Mouse (Mus musculus): ENCODE results near the gene Tbc1d7. TPM values are rescaled to one million over a fixed set of nuclear protein-coding genes. Genes with fewer than 3 reads are reported as not detected.

The Tbc1d7 gene
- 73.0 and 73.7 TPM in 2 replicates for polyA plus RNA-seq (2016; fragmentation: Nextera tagmentation; extraction: Ambion mirVana)

- WGBS = under 1% methylated on average over 48 of the region's 48 CpGs
Observed at GRCm38 (mm10) chr13:43171020-43171710, at the start of gene Tbc1d7. Tbc1d7 (minus strand) TSS chr13:43171501.

DNA sequence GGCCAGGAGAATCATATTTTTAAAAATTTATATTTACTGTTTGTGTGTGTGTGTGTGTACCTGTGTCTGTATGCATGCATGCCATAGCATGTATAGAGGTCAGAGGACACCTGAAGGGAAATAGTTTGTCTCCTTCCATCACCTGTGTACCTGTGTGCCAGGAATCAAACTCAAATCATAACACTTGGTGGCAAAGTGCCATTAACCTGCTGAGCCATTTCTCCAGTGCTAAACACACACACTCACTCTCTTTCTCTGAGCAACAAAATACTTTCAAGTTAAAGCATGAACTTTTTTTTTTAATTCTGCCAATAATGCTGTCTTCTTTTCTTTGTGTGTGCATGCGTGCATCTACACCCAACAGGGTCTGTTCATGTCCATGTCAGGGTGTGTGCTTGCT, 49.3 kb upstream of the Tbc1d7 start:
- Histone ChIP-seq H3K9ac (no peak overlapping the region), H3K27me3 (replicated peaks) (no peaks in the 10 kb centered on the region), H3K9me3 (no peaks in the 10 kb centered on the region), H3K27ac (no peak overlapping the region), H3K4me2 (replicated peaks) (no peak overlapping the region), H3K36me3 (no peaks in the 10 kb centered on the region), H3K4me1 (peaks cover 2% of the 10 kb centered on the region), H3K4me3 (no peak overlapping the region)
- ATAC-seq (ENCODE audit: low FRiP score, low read depth) = no peak
- 88% methylated on average over 1 of the region's 1 CpGs for WGBS

More at GRCm38 (mm10) chr13:43171020-43171710, at the start of gene Tbc1d7:
- no peaks in the 10 kb centered on the region for H3K9me3 ChIP-seq
- 0 out of 2 replicates have a peak, but pooled peaks cover 6% of the 10 kb centered on the region for H3K4me1 ChIP-seq
- peak within 1 kb of the TSS; percentile 60 for H3K4me3 ChIP-seq
- H3K36me3 ChIP-seq = no peaks in the 10 kb centered on the region; the same call in 1 of the 2 replicates
- ATAC-seq (ENCODE audit: low FRiP score, low read depth) = peak; percentile 93
- H3K9ac ChIP-seq = peak within 1 kb of the TSS; percentile 80
- no peaks in the 10 kb centered on the region for H3K27me3 ChIP-seq (replicated peaks)
- peak within 1 kb of the TSS; percentile 71 for H3K4me2 ChIP-seq (replicated peaks)
- no peak within 1 kb of the TSS for H3K27ac ChIP-seq

DNA sequence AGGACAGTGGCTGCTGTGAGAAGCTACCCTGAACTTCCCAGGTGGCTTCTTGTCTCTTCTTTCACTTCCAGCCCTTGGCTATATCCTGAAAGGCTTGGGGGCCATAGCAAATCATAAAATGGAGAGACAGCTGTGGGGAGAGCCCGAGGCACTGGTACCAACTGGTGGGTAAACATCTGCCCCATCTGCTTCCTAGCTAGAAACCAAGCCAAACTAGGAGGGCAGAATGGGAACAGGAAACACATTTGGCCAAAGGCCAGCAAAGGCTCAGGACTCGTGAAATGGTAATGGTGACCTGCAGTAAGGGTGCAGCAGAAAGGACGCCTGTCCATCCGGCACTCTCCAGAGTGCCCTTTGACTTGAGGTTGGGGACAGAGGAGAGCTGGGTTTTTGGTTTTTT, 47.5 kb upstream of the Tbc1d7 start:
- WGBS = 70% methylated on average over 4 of the region's 4 CpGs
- Histone ChIP-seq H3K4me2 (replicated peaks) (no peak overlapping the region), H3K4me1 (peaks cover 10% of the 10 kb centered on the region), H3K9me3 (no peaks in the 10 kb centered on the region), H3K27me3 (replicated peaks) (no peaks in the 10 kb centered on the region), H3K4me3 (no peak overlapping the region), H3K27ac (no peak overlapping the region), H3K9ac (no peak overlapping the region), H3K36me3 (no peaks in the 10 kb centered on the region)
- no peak for ATAC-seq (ENCODE audit: low FRiP score, low read depth)

GRCm38 (mm10) chr13:43218284-43218683, 47.0 kb upstream of the Tbc1d7 start:
- no peak overlapping the region for H3K9ac ChIP-seq
- no peaks in the 10 kb centered on the region for H3K27me3 ChIP-seq (replicated peaks)
- no peak for ATAC-seq (ENCODE audit: low FRiP score, low read depth)
- H3K36me3 ChIP-seq = no peaks in the 10 kb centered on the region
- H3K4me2 ChIP-seq (replicated peaks) = no peak overlapping the region
- no peak overlapping the region for H3K4me3 ChIP-seq
- H3K9me3 ChIP-seq = no peaks in the 10 kb centered on the region
- H3K4me1 ChIP-seq = peaks cover 10% of the 10 kb centered on the region
- H3K27ac ChIP-seq = no peak overlapping the region
- WGBS = 75% methylated on average over 4 of the region's 4 CpGs

DNA sequence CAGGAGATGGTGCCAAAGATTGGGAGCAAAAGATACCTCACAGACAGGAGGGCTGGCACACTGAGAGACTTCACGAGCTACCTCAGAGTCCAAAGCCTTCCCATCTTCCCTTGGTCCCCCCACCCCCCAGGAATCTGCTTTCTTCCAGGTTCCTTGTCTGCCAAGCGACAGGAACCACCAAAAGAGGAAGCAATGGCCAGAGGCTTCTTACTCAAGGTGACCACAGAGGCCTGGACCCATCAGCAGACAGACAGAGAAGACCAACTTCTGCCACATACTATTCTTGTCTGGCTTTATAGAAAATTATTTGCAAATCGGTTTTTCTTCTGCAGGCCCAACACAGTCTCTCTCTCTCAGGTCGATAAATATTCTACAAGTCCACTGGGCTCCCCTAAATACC, 46.4 kb upstream of the Tbc1d7 start:
- 79% methylated on average over 4 of the region's 4 CpGs for whole genome bisulfite sequencing
- Histone ChIP-seq H3K4me1 (peaks cover 10% of the 10 kb centered on the region), H3K9ac (no peak overlapping the region), H3K4me3 (no peak overlapping the region), H3K27ac (no peak overlapping the region), H3K4me2 (replicated peaks) (no peak overlapping the region), H3K36me3 (no peaks in the 10 kb centered on the region), H3K27me3 (replicated peaks) (no peaks in the 10 kb centered on the region), H3K9me3 (no peaks in the 10 kb centered on the region)
- no peak for ATAC-seq (ENCODE audit: low FRiP score, low read depth)

DNA sequence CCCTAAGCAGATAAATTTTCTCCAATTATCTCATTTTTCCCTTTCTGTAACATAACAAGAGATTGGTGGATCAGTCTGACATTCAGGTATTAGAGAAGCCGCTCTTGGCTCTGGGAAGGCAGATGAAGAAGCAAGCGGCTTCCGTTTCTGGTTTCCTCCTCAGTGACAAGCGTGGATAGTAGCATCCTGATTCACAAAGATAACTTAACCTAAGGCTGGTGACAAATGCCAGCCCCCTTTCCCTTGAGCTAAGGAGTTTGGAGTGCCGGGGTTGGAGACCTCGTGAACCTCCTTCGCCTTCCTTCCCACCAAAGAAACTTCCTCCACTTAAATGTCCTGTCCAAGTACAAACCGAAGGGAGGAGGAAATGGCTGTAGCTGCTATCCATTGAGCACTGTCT, 45.8 kb upstream of the Tbc1d7 start:
- Histone ChIP-seq H3K9ac (no peak overlapping the region), H3K9me3 (no peaks in the 10 kb centered on the region), H3K27ac (no peak overlapping the region), H3K4me2 (replicated peaks) (no peak overlapping the region), H3K36me3 (no peaks in the 10 kb centered on the region), H3K4me3 (no peak overlapping the region), H3K4me1 (peaks cover 10% of the 10 kb centered on the region), H3K27me3 (replicated peaks) (no peaks in the 10 kb centered on the region)
- no peak for ATAC-seq (ENCODE audit: low FRiP score, low read depth)
- WGBS = 87% methylated on average over 8 of the region's 8 CpGs

DNA sequence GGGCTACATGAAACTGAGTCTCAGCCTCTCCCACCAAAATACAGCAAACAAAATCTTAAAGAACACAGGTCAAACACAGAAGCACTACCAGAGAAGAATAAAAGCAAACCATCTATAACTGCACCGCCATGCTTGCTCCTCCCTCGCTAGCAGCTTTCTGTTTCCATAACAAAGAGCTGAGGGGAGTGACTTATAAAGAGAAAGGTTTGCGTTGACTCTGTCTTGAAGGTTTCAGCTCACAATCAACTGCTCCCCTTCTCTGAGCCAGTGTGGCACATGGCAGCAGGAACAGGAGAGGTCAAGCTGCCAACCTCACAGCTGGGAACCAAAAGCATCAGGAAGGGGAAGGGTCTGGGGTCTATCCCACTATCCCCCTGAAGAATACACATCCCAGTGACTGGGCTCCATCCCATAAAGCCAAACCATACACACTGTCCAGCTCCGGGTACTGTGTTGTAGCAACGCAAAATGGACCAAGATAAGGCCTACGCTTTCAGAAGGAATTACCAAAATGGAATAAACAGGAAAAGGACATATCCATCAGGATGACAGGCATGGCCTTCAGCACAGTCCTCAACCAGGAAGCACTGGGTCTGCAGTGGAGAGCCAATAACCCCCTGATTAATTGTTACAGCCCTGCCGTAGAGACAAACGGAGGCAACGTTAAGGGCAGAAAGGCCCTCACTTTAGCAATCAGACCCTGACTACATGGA, 44.8 kb upstream of the Tbc1d7 start:
- Histone ChIP-seq H3K27me3 (replicated peaks) (no peaks in the 10 kb centered on the region), H3K36me3 (no peaks in the 10 kb centered on the region), H3K4me2 (replicated peaks) (0 out of 2 replicates have a peak overlapping the region, but pooled peaks have one; percentile 41), H3K9ac (no peak overlapping the region), H3K4me3 (no peak overlapping the region), H3K9me3 (no peaks in the 10 kb centered on the region), H3K4me1 (peaks cover 10% of the 10 kb centered on the region), H3K27ac (no peak overlapping the region)
- no peak for ATAC-seq (ENCODE audit: low FRiP score, low read depth)
- 61% methylated on average over 9 of the region's 9 CpGs for WGBS

DNA sequence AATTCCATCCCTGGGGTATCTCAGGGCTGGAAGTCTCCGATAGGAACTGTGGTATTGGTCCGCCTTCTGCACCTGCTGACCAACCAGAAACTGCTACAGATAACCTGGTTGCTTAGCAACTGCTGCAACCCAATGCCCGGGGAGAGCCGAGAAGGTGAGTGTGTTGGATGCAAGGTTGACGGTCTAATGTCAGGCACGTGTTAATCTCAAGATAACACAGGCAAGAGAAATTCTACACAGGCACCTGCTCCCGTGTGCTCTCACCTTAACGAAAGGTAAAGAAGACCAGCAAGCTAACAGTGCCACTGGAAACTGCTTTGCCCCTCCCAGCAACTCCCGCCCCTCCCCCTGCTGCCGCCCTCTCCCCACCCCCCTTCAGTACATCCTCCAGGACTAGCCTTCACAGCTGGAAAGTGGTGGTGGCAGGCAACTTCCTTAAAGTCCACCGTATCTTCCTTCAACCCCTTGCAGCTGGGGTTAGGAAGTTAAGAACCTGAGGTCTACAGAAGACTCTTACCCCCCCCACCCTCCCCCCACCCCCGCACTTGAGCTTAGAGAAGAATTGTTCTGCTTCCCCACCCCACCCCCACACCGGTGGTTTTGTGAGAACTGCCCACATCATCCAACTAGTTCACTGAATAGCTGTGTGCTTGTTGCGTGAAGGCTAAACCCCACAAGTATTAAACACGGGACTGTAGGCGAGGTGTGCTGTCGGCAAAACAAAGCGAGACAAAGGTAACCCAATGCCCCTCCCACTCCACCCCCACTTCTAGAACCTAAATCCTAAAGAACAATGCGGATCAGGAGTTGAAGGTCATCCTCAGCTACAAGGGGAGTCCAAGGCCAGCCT, 44.1 kb upstream of the Tbc1d7 start:
- H3K4me1 ChIP-seq = peaks cover 10% of the 10 kb centered on the region
- 24% methylated on average over 19 of the region's 19 CpGs for WGBS
- no peaks in the 10 kb centered on the region for H3K9me3 ChIP-seq
- peak overlapping the region; percentile 41 for H3K4me2 ChIP-seq (replicated peaks)
- no peaks in the 10 kb centered on the region for H3K27me3 ChIP-seq (replicated peaks)
- H3K9ac ChIP-seq = no peak overlapping the region
- ATAC-seq (ENCODE audit: low FRiP score, low read depth) = no peak
- no peaks in the 10 kb centered on the region for H3K36me3 ChIP-seq
- H3K27ac ChIP-seq = no peak overlapping the region
- no peak overlapping the region for H3K4me3 ChIP-seq

- Histone ChIP-seq H3K36me3 (no peaks in the 10 kb centered on the region), H3K27ac (no peak overlapping the region), H3K9me3 (no peaks in the 10 kb centered on the region), H3K4me2 (replicated peaks) (no peak overlapping the region), H3K4me3 (no peak overlapping the region), H3K4me1 (peaks cover 17% of the 10 kb centered on the region), H3K27me3 (replicated peaks) (no peaks in the 10 kb centered on the region), H3K9ac (no peak overlapping the region)
- 58% methylated on average over 7 of the region's 7 CpGs for WGBS
- ATAC-seq (ENCODE audit: low FRiP score, low read depth) = no peak
Observed at GRCm38 (mm10) chr13:43212338-43212737, 41.0 kb upstream of the Tbc1d7 start.

- Histone ChIP-seq H3K9me3 (no peaks in the 10 kb centered on the region), H3K27ac (no peak overlapping the region), H3K36me3 (no peaks in the 10 kb centered on the region), H3K4me2 (replicated peaks) (no peak overlapping the region), H3K9ac (no peak overlapping the region), H3K27me3 (replicated peaks) (no peaks in the 10 kb centered on the region), H3K4me3 (no peak overlapping the region), H3K4me1 (peaks cover 17% of the 10 kb centered on the region)
- WGBS = 87% methylated on average over 5 of the region's 5 CpGs
- ATAC-seq (ENCODE audit: low FRiP score, low read depth) = no peak
Observed at GRCm38 (mm10) chr13:43210956-43211355, 39.7 kb upstream of the Tbc1d7 start.

GRCm38 (mm10) chr13:43209560-43209959, 38.3 kb upstream of the Tbc1d7 start:
- Histone ChIP-seq H3K4me1 (peaks cover 7% of the 10 kb centered on the region), H3K9ac (no peak overlapping the region), H3K27me3 (replicated peaks) (no peaks in the 10 kb centered on the region), H3K4me2 (replicated peaks) (no peak overlapping the region), H3K27ac (no peak overlapping the region), H3K4me3 (no peak overlapping the region), H3K36me3 (no peaks in the 10 kb centered on the region), H3K9me3 (no peaks in the 10 kb centered on the region)
- WGBS = 72% methylated on average over 5 of the region's 5 CpGs
- no peak for ATAC-seq (ENCODE audit: low FRiP score, low read depth)

DNA sequence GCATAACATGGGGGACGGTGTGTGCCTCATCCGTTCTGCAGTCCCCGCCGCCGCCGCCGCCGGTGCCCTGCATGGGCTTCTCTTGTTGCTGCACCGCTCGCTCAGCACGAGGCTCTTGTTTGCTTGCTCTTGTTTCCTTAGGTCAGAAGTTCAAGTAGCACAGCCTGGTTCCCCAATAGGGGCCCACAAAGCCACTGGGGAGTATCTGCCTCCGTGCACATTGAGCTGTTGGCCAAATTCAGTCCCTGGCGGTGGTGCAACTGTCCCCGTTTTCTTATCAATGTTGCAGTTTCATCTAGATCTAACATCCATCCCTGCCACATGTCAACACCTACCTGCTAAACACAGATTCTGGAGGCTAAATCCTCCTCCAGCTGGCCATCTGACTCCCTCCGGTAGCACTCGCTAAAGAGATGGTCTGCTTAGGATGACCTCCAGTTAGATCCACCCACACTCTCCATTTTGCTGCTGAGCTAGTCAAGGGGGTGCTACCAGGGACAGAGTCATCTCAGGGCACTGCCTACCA, 37.7 kb upstream of the Tbc1d7 start:
- 49% methylated on average over 16 of the region's 16 CpGs for WGBS
- no peak overlapping the region for H3K9ac ChIP-seq
- no peaks in the 10 kb centered on the region for H3K27me3 ChIP-seq (replicated peaks)
- H3K4me3 ChIP-seq = no peak overlapping the region
- no peaks in the 10 kb centered on the region for H3K9me3 ChIP-seq
- ATAC-seq (ENCODE audit: low FRiP score, low read depth) = no peak
- H3K4me2 ChIP-seq (replicated peaks) = no peak overlapping the region
- no peak overlapping the region for H3K27ac ChIP-seq
- H3K36me3 ChIP-seq = no peaks in the 10 kb centered on the region
- peaks cover 7% of the 10 kb centered on the region for H3K4me1 ChIP-seq

Measured in neural tube, embryonic 12.5 days (tissue).